Mouse (Mus musculus) adrenal gland, adult 8-10 months (tissue): ENCODE measurements around the gene Galnt3. TPM values are rescaled to one million over a fixed set of nuclear protein-coding genes. Genes with fewer than 3 reads are reported as not detected.

Experiments used
- DNase-seq: peaks from one replicate; pipeline ENCODE4 v3.0.0; 2022
- total RNA-seq, 4 experiments: library from RNA; stranded (reverse); gene quantifications; 2 replicates each; pipeline ENCODE4 v1.2.4; 2022

The Galnt3 gene
- 1 to 10 TPM; 1.3 to 3.5 (median 2.5) TPM for total RNA-seq

DNA sequence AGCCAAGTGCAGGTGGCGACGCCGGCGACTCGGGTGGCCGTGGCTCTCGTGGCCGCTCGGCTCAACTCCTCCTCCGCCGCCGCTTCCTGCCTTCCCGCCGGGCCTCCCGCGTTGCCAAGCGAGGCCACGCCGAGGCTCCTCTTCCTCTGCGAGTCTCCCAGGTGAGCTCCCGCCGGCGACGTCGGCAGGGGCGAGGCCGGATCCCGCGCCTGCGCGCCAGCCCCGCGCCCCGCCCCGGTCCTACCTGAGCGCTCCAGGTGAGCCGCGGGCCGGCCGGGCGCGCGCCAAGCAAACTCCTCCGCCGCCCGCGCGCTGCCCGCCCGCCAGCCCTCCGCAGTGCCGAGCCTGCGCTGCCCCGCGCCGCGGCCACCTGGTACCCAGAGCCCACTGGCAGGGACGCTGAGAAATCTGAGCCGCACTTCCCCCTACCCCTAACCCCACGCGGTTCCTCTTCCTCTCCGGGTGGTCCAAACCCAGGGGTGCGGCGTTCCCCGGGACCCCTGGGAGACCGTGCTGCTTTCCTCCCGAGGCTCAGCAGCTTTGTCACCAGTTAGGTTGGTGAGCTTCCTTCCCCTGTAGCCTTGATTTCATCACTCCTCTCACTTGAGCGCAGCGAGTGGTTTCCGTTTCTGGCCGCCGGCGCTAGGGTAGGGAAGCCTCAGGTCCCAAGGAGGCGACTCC lies at the start of gene Galnt3:
Gene Galnt3, minus strand, starts transcription at position 404 of the 681 bp plus-strand sequence.
- DNase-seq: no peak

GRCm38 (mm10) chr2:66173134-66173533 lies 48.3 kb upstream of the Galnt3 start:
- DNase-seq: no peak

- DNase-seq: no peak
These were observed 46.8 kb upstream of the Galnt3 start for GRCm38 (mm10) chr2:66171643-66172042.

GRCm38 (mm10) chr2:66170721-66171120 lies 45.9 kb upstream of the Galnt3 start:
- DNase-seq: no peak

DNA sequence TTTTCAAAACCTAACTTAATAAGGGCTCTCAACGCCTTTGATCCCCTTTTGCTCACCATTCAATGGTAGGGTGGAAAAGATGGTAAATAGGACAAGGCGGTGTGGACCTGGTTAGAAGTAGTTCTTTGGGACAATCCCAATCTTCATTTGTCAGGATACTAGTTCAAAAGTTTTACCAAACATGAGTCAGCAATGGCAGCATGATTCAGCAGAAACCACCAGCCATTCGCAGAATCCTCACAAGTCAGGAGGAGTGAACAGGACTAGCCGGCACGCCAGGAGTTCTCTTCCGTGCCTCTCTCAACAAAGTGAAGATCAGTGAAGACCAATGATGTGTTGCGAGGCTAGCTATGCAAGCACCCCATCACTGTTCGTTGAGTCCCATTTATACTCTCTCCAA lies 40.2 kb upstream of the Galnt3 start:
- DNase-seq: no peak

GRCm38 (mm10) chr2:66158140-66158915 lies 33.5 kb upstream of the Galnt3 start:
- DNase-seq: no peak

DNA sequence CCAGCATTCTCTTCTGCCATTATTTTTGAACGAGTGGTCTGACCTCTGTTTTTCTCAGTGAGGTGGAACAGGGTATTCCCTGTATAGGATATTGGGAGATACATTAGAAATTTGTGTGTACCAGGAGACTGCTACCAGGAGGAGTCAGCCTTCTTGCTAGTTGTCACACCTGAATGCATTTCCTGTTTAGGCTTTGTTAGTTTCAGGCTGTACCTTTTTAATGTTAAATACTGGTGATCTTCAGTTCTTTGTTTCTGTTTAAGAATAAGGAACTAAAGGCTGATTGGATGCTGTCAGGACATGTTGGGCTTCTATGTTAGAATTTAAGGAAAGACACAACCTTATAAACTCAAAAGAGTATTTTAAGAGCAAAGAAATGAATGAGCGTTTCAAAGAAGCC lies 26.6 kb upstream of the Galnt3 start:
- DNase-seq: no peak

DNA sequence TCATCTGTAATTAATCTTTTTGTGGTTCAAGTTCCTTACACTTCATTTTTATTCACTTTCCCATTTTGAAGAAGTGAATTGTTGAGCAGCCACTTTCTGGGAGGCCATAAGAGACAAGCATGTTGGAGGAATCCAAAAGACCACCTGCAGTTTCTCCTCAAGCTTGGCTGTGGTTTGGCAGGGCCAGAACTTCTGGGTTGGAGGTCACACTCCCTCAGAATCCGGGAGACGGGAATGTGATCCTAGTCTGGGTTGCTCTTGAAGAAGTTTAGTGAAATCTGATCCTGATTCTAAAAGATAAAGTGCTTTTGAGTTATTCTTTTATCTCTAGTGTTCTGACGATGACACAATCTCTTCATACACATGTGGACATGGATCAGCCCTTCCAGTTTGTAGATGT lies 25.7 kb upstream of the Galnt3 start:
- no peak for DNase-seq

DNA sequence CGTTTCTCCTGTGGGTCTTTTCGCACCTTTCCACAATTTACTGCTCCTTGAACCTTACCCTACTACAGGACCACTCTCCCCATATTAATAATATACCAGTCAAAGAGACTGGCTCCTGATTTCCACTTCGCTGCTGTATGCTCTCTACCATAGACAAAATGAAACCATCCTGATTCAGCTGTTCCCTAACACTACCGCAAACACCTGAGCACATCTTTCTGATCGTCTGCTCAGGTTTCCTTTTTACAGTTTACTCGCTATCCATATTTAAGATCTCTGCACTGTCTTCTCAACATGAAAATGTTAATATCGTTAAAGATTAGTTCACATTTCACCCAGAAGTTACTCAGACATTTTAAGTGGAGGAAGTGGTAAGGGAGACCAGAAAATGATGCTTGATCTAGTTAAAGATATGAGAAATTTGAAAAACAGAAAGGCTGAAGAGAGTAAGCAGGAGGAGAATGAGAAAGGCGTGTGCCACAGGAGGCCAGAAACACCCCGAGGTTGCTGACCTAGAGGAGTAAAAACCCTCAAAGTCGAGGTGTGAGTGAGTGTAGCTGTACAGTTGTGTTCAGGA lies 23.9 kb upstream of the Galnt3 start:
- no peak for DNase-seq

DNA sequence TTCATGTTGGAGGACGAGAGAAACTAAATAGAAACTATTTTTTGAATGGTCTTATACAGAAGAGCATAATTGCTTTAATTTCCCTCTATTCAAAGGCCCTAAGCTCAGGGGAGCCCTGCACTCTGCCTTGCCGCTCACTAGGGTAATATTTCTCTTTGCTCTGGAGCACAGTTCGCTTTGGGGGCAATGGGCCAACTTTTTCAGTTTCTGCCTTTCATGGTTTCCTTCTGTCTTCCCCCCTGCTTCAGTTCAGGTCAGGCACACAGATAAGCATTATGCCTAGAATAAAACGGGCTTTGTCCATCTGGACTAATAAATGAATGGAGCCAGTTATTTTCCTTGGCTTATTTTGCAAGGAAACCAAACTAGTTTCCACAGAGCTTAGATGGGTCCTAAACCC lies 21.7 kb upstream of the Galnt3 start:
- no peak for DNase-seq

GRCm38 (mm10) chr2:66144770-66145169 lies 20.0 kb upstream of the Galnt3 start:
- no peak for DNase-seq

GRCm38 (mm10) chr2:66143284-66143683 lies 18.5 kb upstream of the Galnt3 start:
- DNase-seq: no peak

DNA sequence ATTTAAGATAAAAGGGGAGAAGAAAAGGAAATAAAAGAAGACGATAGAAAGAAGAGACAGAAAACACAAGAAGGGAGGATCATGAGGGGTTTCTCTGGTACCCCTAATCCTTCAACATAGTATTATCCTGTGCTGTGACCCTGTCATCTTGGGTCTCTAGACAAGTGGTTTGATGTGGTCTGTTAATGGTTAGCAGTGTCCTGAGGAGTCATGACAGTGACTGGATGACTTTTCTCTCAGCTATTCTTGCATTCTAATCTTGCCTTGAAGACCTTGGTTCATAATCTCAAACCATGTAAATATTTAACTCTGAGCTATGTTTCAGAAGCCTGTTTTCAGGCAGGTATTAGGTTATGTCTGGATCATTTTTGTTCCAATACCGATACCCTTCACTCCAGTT lies 17.9 kb upstream of the Galnt3 start:
- no peak for DNase-seq

GRCm38 (mm10) chr2:66142268-66142667 lies 17.5 kb upstream of the Galnt3 start:
- DNase-seq: no peak

- no peak for DNase-seq
These were observed 15.5 kb upstream of the Galnt3 start for GRCm38 (mm10) chr2:66140246-66140645.

- no peak for DNase-seq
These were observed 7.2 kb upstream of the Galnt3 start for GRCm38 (mm10) chr2:66131862-66132544.

DNA sequence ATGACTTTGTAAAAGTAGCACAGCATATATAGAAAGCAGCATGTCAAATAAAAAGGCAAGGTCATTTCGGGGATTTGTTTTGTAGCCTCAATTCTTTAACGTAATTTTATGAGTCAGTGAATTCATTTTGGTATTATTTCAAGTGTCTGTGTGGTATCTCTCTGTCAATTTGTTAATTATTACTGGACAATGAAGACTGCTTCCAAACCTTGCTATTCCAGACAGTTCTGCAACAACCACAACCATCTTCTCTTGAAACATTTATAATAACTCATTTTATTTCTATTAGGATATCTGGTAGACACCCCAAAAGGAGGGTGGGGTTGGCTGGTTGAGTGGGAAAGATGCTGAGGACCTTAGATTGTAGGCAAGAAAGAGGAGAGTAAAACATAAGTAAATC lies 4.1 kb upstream of the Galnt3 start:
- DNase-seq: no peak

- no peak for DNase-seq
These were observed 2.7 kb upstream of the Galnt3 start for GRCm38 (mm10) chr2:66127541-66127940.

DNA sequence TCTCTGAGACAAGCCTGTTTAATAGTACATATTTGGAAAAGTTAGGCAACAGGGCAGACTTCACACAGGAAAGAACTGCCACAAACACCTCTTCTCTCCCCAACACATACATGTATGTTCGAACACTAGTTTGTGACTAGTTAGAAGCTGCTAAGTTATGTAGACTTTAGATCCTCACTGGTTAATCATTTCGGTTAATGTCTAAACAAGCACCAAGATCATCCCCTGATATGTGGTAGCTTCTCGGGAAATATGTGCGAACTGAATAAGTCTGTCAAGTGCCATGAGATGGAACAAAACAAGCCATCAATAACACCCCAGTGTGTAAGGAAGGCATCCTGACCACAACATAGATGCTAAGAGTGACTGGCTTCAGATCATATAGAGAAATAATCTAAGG lies 2.1 kb upstream of the Galnt3 start:
- DNase-seq: no peak

GRCm38 (mm10) chr2:66123756-66124589 lies 821 bp downstream of the Galnt3 start:
- DNase-seq: no peak

GRCm38 (mm10) chr2:66117686-66118085 lies 7.1 kb downstream of the Galnt3 start:
- DNase-seq: no peak

- DNase-seq: no peak
These were observed 16.8 kb downstream of the Galnt3 start for GRCm38 (mm10) chr2:66107864-66108514.
